Mouse (Mus musculus): ENCODE results near the gene Nsun5. TPM values are rescaled to one million over a fixed set of nuclear protein-coding genes. Genes with fewer than 3 reads are reported as not detected.

The Nsun5 gene
- polyA plus RNA-seq, 1 experiment, result 44.4 TPM

GRCm38 (mm10) chr5:135375167-135375566 lies 5.4 kb downstream of the Nsun5 start:
- TF ChIP-seq CTCF (IDR thresholded peaks at IDR 0.05; ENCODE audit: borderline replicate concordance, extremely low read depth, insufficient read depth, insufficient read length) (no peak), POLR2A (IDR thresholded peaks at IDR 0.05; ENCODE audit: borderline replicate concordance, extremely low read depth, insufficient read depth, insufficient read length, poor library complexity, severe bottlenecking) (no peak)

GRCm38 (mm10) chr5:135376341-135376740 lies 6.6 kb downstream of the Nsun5 start:
- no peak for DNase-seq (ENCODE audit: low read depth)
- TF ChIP-seq POLR2A (IDR thresholded peaks at IDR 0.05; ENCODE audit: borderline replicate concordance, extremely low read depth, insufficient read depth, insufficient read length, poor library complexity, severe bottlenecking) (no peak), CTCF (IDR thresholded peaks at IDR 0.05; ENCODE audit: borderline replicate concordance, extremely low read depth, insufficient read depth, insufficient read length) (no peak)

More at GRCm38 (mm10) chr5:135375167-135375566, 5.4 kb downstream of the Nsun5 start:
- DNase-seq (ENCODE audit: low read depth), result peak; percentile 41

GRCm38 (mm10) chr5:135380681-135381080 lies 10.9 kb downstream of the Nsun5 start:
- TF ChIP-seq CTCF (IDR thresholded peaks at IDR 0.05; ENCODE audit: borderline replicate concordance, extremely low read depth, insufficient read depth, insufficient read length) (no peak), POLR2A (IDR thresholded peaks at IDR 0.05; ENCODE audit: borderline replicate concordance, extremely low read depth, insufficient read depth, insufficient read length, poor library complexity, severe bottlenecking) (no peak)
- DNase-seq (ENCODE audit: low read depth), result no peak

- TF ChIP-seq POLR2A (IDR thresholded peaks at IDR 0.05; ENCODE audit: borderline replicate concordance, extremely low read depth, insufficient read depth, insufficient read length, poor library complexity, severe bottlenecking), result no peak
- TF ChIP-seq CTCF (IDR thresholded peaks at IDR 0.05; ENCODE audit: borderline replicate concordance, extremely low read depth, insufficient read depth, insufficient read length), result no peak
- no peak for DNase-seq (ENCODE audit: low read depth)
Observed at GRCm38 (mm10) chr5:135381356-135381925, 11.7 kb downstream of the Nsun5 start.

GRCm38 (mm10) chr5:135382746-135383145 lies 13.0 kb downstream of the Nsun5 start:
- no peak for DNase-seq (ENCODE audit: low read depth)
- no peak for TF ChIP-seq POLR2A (IDR thresholded peaks at IDR 0.05; ENCODE audit: borderline replicate concordance, extremely low read depth, insufficient read depth, insufficient read length, poor library complexity, severe bottlenecking)
- TF ChIP-seq CTCF (IDR thresholded peaks at IDR 0.05; ENCODE audit: borderline replicate concordance, extremely low read depth, insufficient read depth, insufficient read length), result no peak

- DNase-seq (ENCODE audit: low read depth), result no peak
- TF ChIP-seq CTCF (IDR thresholded peaks at IDR 0.05; ENCODE audit: borderline replicate concordance, extremely low read depth, insufficient read depth, insufficient read length) (no peak), POLR2A (IDR thresholded peaks at IDR 0.05; ENCODE audit: borderline replicate concordance, extremely low read depth, insufficient read depth, insufficient read length, poor library complexity, severe bottlenecking) (no peak)
Observed at GRCm38 (mm10) chr5:135383771-135384170, 14.0 kb downstream of the Nsun5 start.

GRCm38 (mm10) chr5:135394004-135394823 lies 24.5 kb downstream of the Nsun5 start, which contains the start of gene Pom121:
TSS of gene Pom121 (minus strand) at chr5:135394546.
- DNase-seq (ENCODE audit: low read depth), result peak; percentile 95
- TF ChIP-seq CTCF (IDR thresholded peaks at IDR 0.05; ENCODE audit: borderline replicate concordance, extremely low read depth, insufficient read depth, insufficient read length) (no peak), POLR2A (IDR thresholded peaks at IDR 0.05; ENCODE audit: borderline replicate concordance, extremely low read depth, insufficient read depth, insufficient read length, poor library complexity, severe bottlenecking) (peak; percentile 96)

GRCm38 (mm10) chr5:135395826-135396225 lies 26.1 kb downstream of the Nsun5 start:
- peak; percentile 75 for DNase-seq (ENCODE audit: low read depth)
- peak; percentile 64; the same call in 1 of the 2 replicates for TF ChIP-seq CTCF (IDR thresholded peaks at IDR 0.05; ENCODE audit: borderline replicate concordance, extremely low read depth, insufficient read depth, insufficient read length)
- TF ChIP-seq POLR2A (IDR thresholded peaks at IDR 0.05; ENCODE audit: borderline replicate concordance, extremely low read depth, insufficient read depth, insufficient read length, poor library complexity, severe bottlenecking), result no peak

GRCm38 (mm10) chr5:135399382-135399781 lies 29.6 kb downstream of the Nsun5 start:
- TF ChIP-seq POLR2A (IDR thresholded peaks at IDR 0.05; ENCODE audit: borderline replicate concordance, extremely low read depth, insufficient read depth, insufficient read length, poor library complexity, severe bottlenecking), result no peak
- no peak for TF ChIP-seq CTCF (IDR thresholded peaks at IDR 0.05; ENCODE audit: borderline replicate concordance, extremely low read depth, insufficient read depth, insufficient read length)

GRCm38 (mm10) chr5:135400244-135400643 lies 30.5 kb downstream of the Nsun5 start:
- DNase-seq (ENCODE audit: low read depth), result peak; percentile 84
- TF ChIP-seq CTCF (IDR thresholded peaks at IDR 0.05; ENCODE audit: borderline replicate concordance, extremely low read depth, insufficient read depth, insufficient read length), result peak; percentile 92
- TF ChIP-seq POLR2A (IDR thresholded peaks at IDR 0.05; ENCODE audit: borderline replicate concordance, extremely low read depth, insufficient read depth, insufficient read length, poor library complexity, severe bottlenecking), result no peak

More at GRCm38 (mm10) chr5:135399382-135399781, 29.6 kb downstream of the Nsun5 start:
- DNase-seq (ENCODE audit: low read depth), result no peak

GRCm38 (mm10) chr5:135404623-135405022 lies 34.9 kb downstream of the Nsun5 start:
- TF ChIP-seq POLR2A (IDR thresholded peaks at IDR 0.05; ENCODE audit: borderline replicate concordance, extremely low read depth, insufficient read depth, insufficient read length, poor library complexity, severe bottlenecking) (no peak), CTCF (IDR thresholded peaks at IDR 0.05; ENCODE audit: borderline replicate concordance, extremely low read depth, insufficient read depth, insufficient read length) (no peak)

More at GRCm38 (mm10) chr5:135404623-135405022, 34.9 kb downstream of the Nsun5 start:
- DNase-seq (ENCODE audit: low read depth), result peak; percentile 86

Measured in brain, embryonic 14.5 days (tissue).